Mouse (Mus musculus) liver, postnatal 0 days (tissue): Measurements from ENCODE around the gene Mapkap1. TPM values are rescaled to one million over a fixed set of nuclear protein-coding genes. Genes with fewer than 3 reads are reported as not detected.

Experiments
- ATAC-seq: fragments of 200-750 bp; cut with Nextera tagmentation; 2 replicates; pipeline ENCODE4 v1.8.0; 2017; ENCODE audit warnings: mild to moderate bottlenecking, moderate library complexity
- DNase-seq: peaks from one replicate; pipeline ENCODE4 v3.0.0-alpha.2; 2016
- H3K27ac ChIP-seq: fragments of 300-500 bp; sonication (generic); 2 replicates; pipeline ENCODE4 v1.5.1; 2014; ENCODE audit warnings: antibody characterized with exemption, moderate library complexity, mild to moderate bottlenecking, low read depth
- H3K27me3 ChIP-seq: fragments of 300-500 bp; sonication (generic); 2 replicates; pipeline ENCODE4 v1.6.1; 2014; ENCODE audit warnings: low read length, control low read depth, mixed read lengths; ENCODE audit not compliant: insufficient read depth
- H3K36me3 ChIP-seq: fragments of 300-500 bp; sonication (generic); replicated peaks from 2 replicates; pipeline ENCODE4 v1.6.1; 2014; ENCODE audit warnings: mild to moderate bottlenecking, control low read depth, low read length, moderate library complexity, mixed read lengths; ENCODE audit not compliant: insufficient read depth
- H3K4me1 ChIP-seq: fragments of 300-500 bp; sonication (generic); 2 replicates; pipeline ENCODE4 v1.6.1; 2014; ENCODE audit warnings: antibody characterized with exemption, mild to moderate bottlenecking, control low read depth; ENCODE audit not compliant: insufficient read depth
- H3K4me2 ChIP-seq: fragments of 300-500 bp; sonication (generic); 2 replicates; pipeline ENCODE4 v1.6.1; 2014; ENCODE audit warnings: low read depth, mild to moderate bottlenecking, low read length, moderate library complexity, mixed read lengths
- H3K4me3 ChIP-seq: fragments of 300-500 bp; sonication (generic); 2 replicates; pipeline ENCODE4 v1.5.1; 2014; ENCODE audit warnings: low read depth, low read length
- H3K9ac ChIP-seq: fragments of 300-500 bp; sonication (generic); replicated peaks from 2 replicates; pipeline ENCODE4 v1.6.1; 2014; ENCODE audit warnings: mild to moderate bottlenecking, moderate library complexity
- H3K9me3 ChIP-seq: fragments of 300-500 bp; sonication (generic); 2 replicates; pipeline ENCODE4 v1.6.1; 2016; ENCODE audit warnings: mild to moderate bottlenecking, control low read depth, low read length, mixed read lengths
- CTCF ChIP-seq: sonication (generic); IDR thresholded peaks from 2 replicates; pipeline ENCODE4 v1.5.1; 2016; ENCODE audit warnings: antibody characterized with exemption, low read depth
- EP300 ChIP-seq: IDR thresholded peaks from 2 replicates; pipeline ENCODE4 v1.6.1; 2016; ENCODE audit warnings: antibody characterized with exemption, low read depth, mild to moderate bottlenecking
- WGBS: fragments of 180-500 bp; shearing (Covaris S2); extraction: QIAGEN DNeasy Blood & Tissue Kit; methylation state at CpG from one replicate; pipeline ENCODE4 v1.1.7; 2014; ENCODE audit not compliant: insufficient replicate concordance; 5-methylcytosine and 5-hydroxymethylcytosine counted together
- polyA plus RNA-seq: library from polyadenylated mRNA; unstranded; fragments of >200 nt; fragmentation: Nextera tagmentation; extraction: Ambion mirVana; gene quantifications from 2 replicates; pipeline ENCODE4 v1.2.1, GENCODE M21; 2015

The Mapkap1 gene
- 31.3 and 31.6 TPM in 2 replicates for polyA plus RNA-seq

DNA sequence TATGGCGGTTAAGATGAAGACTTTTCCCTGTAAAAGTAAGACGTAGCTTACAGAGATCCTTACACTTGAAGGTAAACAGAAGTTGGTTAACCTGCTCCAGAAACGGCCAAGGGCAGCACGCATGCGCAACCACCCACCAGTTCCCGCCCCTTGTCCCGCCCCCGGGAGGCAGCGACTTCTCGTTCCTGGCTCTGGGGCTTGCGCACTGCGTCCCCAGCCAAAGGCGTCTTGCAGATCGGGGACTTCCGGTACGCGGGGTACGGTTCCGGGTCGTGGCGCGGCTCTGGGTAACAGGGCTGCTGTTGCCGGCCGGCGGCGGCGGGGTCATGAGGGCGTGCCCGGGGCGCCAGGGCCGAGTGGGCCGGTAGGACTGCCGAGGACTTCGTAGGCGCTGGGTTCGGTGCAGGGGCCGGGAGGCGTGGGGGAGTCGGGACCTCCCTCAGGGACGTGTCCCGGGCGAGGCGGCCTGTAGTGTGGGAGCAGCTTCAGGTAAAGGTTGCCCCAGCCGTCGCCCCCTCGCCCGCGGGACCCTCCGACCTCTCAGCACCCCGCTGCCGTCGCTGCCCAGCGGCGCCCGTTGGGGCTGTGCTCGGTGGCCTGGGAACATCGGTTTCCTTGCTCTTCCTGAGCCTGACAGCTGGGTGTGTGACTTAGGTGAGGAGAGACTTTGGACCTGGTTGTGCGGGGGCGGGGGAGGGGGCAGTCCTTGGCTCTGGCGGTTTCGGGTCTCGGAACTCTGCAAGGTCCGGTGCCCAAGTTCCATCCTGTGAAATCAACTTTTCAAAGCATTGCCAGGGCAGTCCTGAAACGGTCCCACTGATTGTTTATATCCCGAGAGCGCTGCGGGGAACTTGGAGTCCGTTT, at the start of gene Mapkap1:
Mapkap1 (plus strand) TSS at position 171 of the 864 bp plus-strand sequence.
- peak; percentile 99 for DNase-seq
- H3K27ac ChIP-seq, result peak within 1 kb of the TSS; percentile 92
- no peaks in the 10 kb centered on the region for H3K9me3 ChIP-seq
- peaks cover 7% of the 10 kb centered on the region for H3K4me1 ChIP-seq
- no peaks in the 10 kb centered on the region for H3K36me3 ChIP-seq
- peak; percentile 100 for ATAC-seq
- peak within 1 kb of the TSS; percentile 78 for H3K4me2 ChIP-seq
- TF ChIP-seq CTCF (no peak; the same call in 1 of the 2 replicates), EP300 (no peak)
- H3K9ac ChIP-seq, result peak within 1 kb of the TSS; percentile 88
- peak within 1 kb of the TSS; percentile 77 for H3K4me3 ChIP-seq
- H3K27me3 ChIP-seq, result no peaks in the 10 kb centered on the region
- WGBS, result 1% methylated on average over 67 of the region's 68 CpGs

- no peak for ATAC-seq
- no peak overlapping the region for H3K4me2 ChIP-seq
- no peak overlapping the region for H3K27ac ChIP-seq
- WGBS, result 7% methylated on average over 1 of the region's 1 CpGs
- H3K36me3 ChIP-seq, result no peaks in the 10 kb centered on the region
- H3K4me1 ChIP-seq, result 0 out of 2 replicates have a peak, but pooled peaks cover 5% of the 10 kb centered on the region
- TF ChIP-seq EP300 (no peak), CTCF (no peak)
- no peak overlapping the region for H3K9ac ChIP-seq
- no peaks in the 10 kb centered on the region for H3K27me3 ChIP-seq
- DNase-seq, result no peak
- H3K4me3 ChIP-seq, result no peak overlapping the region
- no peaks in the 10 kb centered on the region for H3K9me3 ChIP-seq
Observed at GRCm38 (mm10) chr2:34363678-34364077, 42.9 kb upstream of the Mapkap1 start.

GRCm38 (mm10) chr2:34367024-34367423, 39.5 kb upstream of the Mapkap1 start:
- DNase-seq (no peak), ATAC-seq (no peak)
- H3K9me3 ChIP-seq, result no peaks in the 10 kb centered on the region
- peaks cover 5% of the 10 kb centered on the region; the same call in 1 of the 2 replicates for H3K27me3 ChIP-seq
- H3K27ac ChIP-seq, result no peak overlapping the region
- H3K4me2 ChIP-seq, result no peak overlapping the region
- H3K4me1 ChIP-seq, result peaks cover 5% of the 10 kb centered on the region
- no peak overlapping the region for H3K9ac ChIP-seq
- no peak overlapping the region for H3K4me3 ChIP-seq
- no peak for TF ChIP-seq CTCF
- no peak for TF ChIP-seq EP300
- WGBS, result 77% methylated on average over 2 of the region's 2 CpGs
- H3K36me3 ChIP-seq, result no peaks in the 10 kb centered on the region

DNA sequence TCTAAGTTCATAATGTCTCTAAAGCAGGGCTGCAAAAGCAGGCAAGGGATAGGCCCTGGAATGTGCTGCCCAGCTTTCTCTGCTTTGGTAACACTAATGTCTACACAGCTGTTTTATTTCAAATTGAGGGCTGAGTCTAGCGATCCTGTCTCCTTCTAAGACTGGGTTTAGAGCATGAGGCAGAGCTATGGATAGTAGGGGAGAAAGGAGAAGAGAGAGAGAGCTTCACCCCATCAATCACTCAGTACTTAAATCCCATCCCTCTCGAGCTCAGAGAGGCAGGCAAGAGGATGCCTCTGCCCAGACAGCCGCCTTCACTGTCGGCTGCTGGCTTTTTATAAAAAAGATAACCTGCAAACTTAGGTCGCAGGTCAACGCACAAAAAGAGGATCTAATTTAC, 38.2 kb upstream of the Mapkap1 start:
- Histone ChIP-seq H3K4me3 (no peak overlapping the region), H3K9me3 (no peaks in the 10 kb centered on the region), H3K27me3 (peaks cover 5% of the 10 kb centered on the region; the same call in 1 of the 2 replicates), H3K4me2 (no peak overlapping the region), H3K4me1 (peaks cover 12% of the 10 kb centered on the region), H3K27ac (no peak overlapping the region), H3K9ac (no peak overlapping the region), H3K36me3 (no peaks in the 10 kb centered on the region)
- ATAC-seq (no peak), DNase-seq (no peak)
- TF ChIP-seq CTCF, result no peak
- TF ChIP-seq EP300, result no peak
- 62% methylated on average over 6 of the region's 6 CpGs for WGBS

- DNase-seq (no peak), ATAC-seq (no peak)
- no peaks in the 10 kb centered on the region for H3K36me3 ChIP-seq
- H3K27ac ChIP-seq, result no peak overlapping the region
- peak overlapping the region; percentile 84 for H3K4me3 ChIP-seq
- TF ChIP-seq CTCF (no peak), EP300 (no peak)
- peaks cover 5% of the 10 kb centered on the region; the same call in 1 of the 2 replicates for H3K27me3 ChIP-seq
- peak overlapping the region; percentile 91 for H3K9ac ChIP-seq
- H3K9me3 ChIP-seq, result no peaks in the 10 kb centered on the region
- WGBS, result 40% methylated on average over 7 of the region's 7 CpGs
- H3K4me2 ChIP-seq, result peak overlapping the region; percentile 95
- peaks cover 15% of the 10 kb centered on the region for H3K4me1 ChIP-seq
Observed at GRCm38 (mm10) chr2:34370349-34370724, 36.2 kb upstream of the Mapkap1 start.

- no peak overlapping the region for H3K27ac ChIP-seq
- WGBS, result 1% methylated on average over 42 of the region's 42 CpGs
Observed at GRCm38 (mm10) chr2:34370725-34371440, 35.7 kb upstream of the Mapkap1 start.

More at GRCm38 (mm10) chr2:34370725-34371440, 35.7 kb upstream of the Mapkap1 start:
- TF ChIP-seq EP300 (no peak), CTCF (no peak)
- peak overlapping the region; percentile 84 for H3K4me3 ChIP-seq
- peaks cover 15% of the 10 kb centered on the region for H3K4me1 ChIP-seq
- no peaks in the 10 kb centered on the region for H3K9me3 ChIP-seq
- DNase-seq, result peak; percentile 57
- H3K36me3 ChIP-seq, result no peaks in the 10 kb centered on the region
- ATAC-seq, result no peak
- H3K4me2 ChIP-seq, result peak overlapping the region; percentile 95
- peak overlapping the region; percentile 91 for H3K9ac ChIP-seq
- H3K27me3 ChIP-seq, result peaks cover 5% of the 10 kb centered on the region; the same call in 1 of the 2 replicates
